Mouse (Mus musculus): ENCODE measurements around the gene Cachd1.

DNA sequence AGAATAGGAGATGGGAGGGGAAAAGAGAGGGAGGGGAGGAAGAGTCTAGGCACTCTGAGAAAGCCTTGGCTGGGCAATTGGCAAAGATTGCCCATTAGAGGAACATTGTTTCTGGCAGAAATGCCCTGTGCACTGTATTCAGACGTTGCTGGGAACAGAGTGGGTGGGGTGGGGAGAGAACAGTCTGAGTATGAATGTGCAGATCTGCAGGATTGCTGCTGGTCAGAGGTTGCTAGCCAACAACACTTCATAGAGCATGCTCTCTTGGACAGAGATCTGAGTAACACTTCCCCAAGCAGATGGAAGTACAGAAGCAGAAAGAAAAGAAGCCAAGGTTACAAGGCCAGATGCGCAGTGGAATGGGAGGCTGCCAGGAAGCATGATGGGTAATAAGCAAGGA lies 285.7 kb downstream of the Cachd1 start:
- no peak for TF ChIP-seq EP300 (optimal IDR thresholded peaks at IDR 0.05)
- TF ChIP-seq CTCF (IDR thresholded peaks at IDR 0.05; ENCODE audit: low read depth) = no peak

Measured in stomach, postnatal 0 days (tissue).